Mouse (Mus musculus): ENCODE results near the gene Cbx8. TPM values are rescaled to one million over a fixed set of nuclear protein-coding genes. Genes with fewer than 3 reads are reported as not detected.
A peak's percentile ranks its signal among the peaks of the same experiment; 100 is the strongest.

Cbx8 gene
- total RNA-seq, 2 experiments from 2014 or later: 12.9 to 17.7 TPM

- intact Hi-C loops (cut with DNase I): no loop called here
Observed at GRCm38 (mm10) chr11:119005547-119006275, 35.1 kb downstream of the Cbx8 start.

GRCm38 (mm10) chr11:119001493-119002128 lies 39.2 kb downstream of the Cbx8 start:
- no peak for DNase-seq (ENCODE audit: low spot score in 2 of 2)

More at GRCm38 (mm10) chr11:119005547-119006275, 35.1 kb downstream of the Cbx8 start:
- no peak for DNase-seq (ENCODE audit: low spot score in 2 of 2)

GRCm38 (mm10) chr11:119000877-119001276 lies 39.9 kb downstream of the Cbx8 start:
- DNase-seq (ENCODE audit: low spot score in 2 of 2): no peak
- intact Hi-C loops (cut with DNase I): no loop called here

More at GRCm38 (mm10) chr11:119001493-119002128, 39.2 kb downstream of the Cbx8 start:
- intact Hi-C loops (cut with DNase I): no loop called here

GRCm38 (mm10) chr11:118999361-118999804 lies 41.4 kb downstream of the Cbx8 start:
- intact Hi-C loops (cut with DNase I): no loop called here
- DNase-seq (ENCODE audit: low spot score in 2 of 2): peak; percentile 38

GRCm38 (mm10) chr11:118998540-118999265 lies 42.1 kb downstream of the Cbx8 start:
- peak; percentile 84 to 90 for DNase-seq (ENCODE audit: low spot score in 2 of 2)
- intact Hi-C loops (cut with DNase I): loop anchor here (1.0 kb wide), 1 partner anchor 24 kb away; the partner anchor contains the start of gene Cbx2

GRCm38 (mm10) chr11:118997182-118997581 lies 43.6 kb downstream of the Cbx8 start:
- no peak for DNase-seq (ENCODE audit: low spot score in 2 of 2)
- intact Hi-C loops (cut with DNase I): no loop called here

- DNase-seq (ENCODE audit: low spot score in 2 of 2): no peak
- intact Hi-C loops (cut with DNase I): no loop called here
Observed at GRCm38 (mm10) chr11:118995448-118995847, 45.3 kb downstream of the Cbx8 start.

- intact Hi-C loops (cut with DNase I): no loop called here
- DNase-seq (ENCODE audit: low spot score in 2 of 2): peak in 1 of 2 experiments; percentile 21
Observed at GRCm38 (mm10) chr11:118992781-118993180, 48.0 kb downstream of the Cbx8 start.

- DNase-seq (ENCODE audit: low spot score in 2 of 2): no peak
- intact Hi-C loops (cut with DNase I): no loop called here
Observed at GRCm38 (mm10) chr11:118987999-118988398, 52.8 kb downstream of the Cbx8 start, which contains the start of gene Enpp7. Enpp7 (plus strand) TSS chr11:118988188.

Other genes starting within 250 kb of the Cbx8 start
- 100 to 1,000 TPM; 328 to 335 TPM for gene Rbfox3, start 129.4 kb downstream of the Cbx8 start, total RNA-seq (2021)
- not detected for gene Enpp7, start 52.8 kb downstream of the Cbx8 start, total RNA-seq (2021)
- 1 to 10 TPM; 2.6 to 3.0 TPM for gene Cbx2, start 18.0 kb downstream of the Cbx8 start, total RNA-seq (2021)
- gene Cbx4, start 45.3 kb upstream of the Cbx8 start, total RNA-seq (2021): 10 to 100 TPM; 59.5 to 66.2 TPM
- gene Tbc1d16, start 187.5 kb upstream of the Cbx8 start, total RNA-seq (2021): 10 to 100 TPM; 32.1 to 40.9 TPM
- 1 to 10 TPM in 1 of 2 experiments, under 1 TPM in 1; 0.98 to 1.4 TPM for gene Ccdc40, start 187.6 kb upstream of the Cbx8 start, total RNA-seq (2021)
- gene Gaa, start 226.9 kb upstream of the Cbx8 start, total RNA-seq (2021): 100 to 1,000 TPM; 232 to 233 TPM

All from left cerebral cortex, postnatal 25 days (tissue).